Mouse (Mus musculus) limb, embryonic 11.5 days (tissue): Measurements from ENCODE around the gene Ide. TPM values are rescaled to one million over a fixed set of nuclear protein-coding genes. Genes with fewer than 3 reads are reported as not detected.
A peak's percentile ranks its signal among the peaks of the same experiment; 100 is the strongest.
"Not testable (repeated sequence)": the region's sequence is repeated elsewhere in the genome, so short reads cannot be mapped to it uniquely, and the experiment has no call there.

ENCODE experiments used
- ATAC-seq: fragments of 200-750 bp; cut with Nextera tagmentation; 2 replicates; pipeline ENCODE4 v1.8.0; 2017; ENCODE audit warnings: low read depth; ENCODE audit not compliant: insufficient number of reproducible peaks, low FRiP score, low TSS enrichment
- DNase-seq: peaks from one replicate; pipeline ENCODE4 v3.0.0-alpha.2; 2015; ENCODE audit warnings: low spot score
- H3K27ac ChIP-seq: fragments of 300-500 bp; sonication (generic); replicated peaks from 2 replicates; pipeline ENCODE4 v1.5.1; 2014; ENCODE audit warnings: low read depth, mild to moderate bottlenecking, low read length
- H3K27me3 ChIP-seq: fragments of 300-500 bp; sonication (generic); 2 replicates; pipeline ENCODE4 v1.6.1; 2014; ENCODE audit warnings: mild to moderate bottlenecking, low read length, mixed read lengths; ENCODE audit not compliant: control insufficient read depth, insufficient read depth
- H3K36me3 ChIP-seq: fragments of 300-500 bp; sonication (generic); 2 replicates; pipeline ENCODE4 v1.6.1; 2014; ENCODE audit warnings: mild to moderate bottlenecking, low read length, moderate library complexity, mixed read lengths; ENCODE audit not compliant: control insufficient read depth, insufficient read depth
- H3K4me1 ChIP-seq: fragments of 300-500 bp; sonication (generic); 2 replicates; pipeline ENCODE4 v1.6.1; 2014; ENCODE audit warnings: low read length, mixed read lengths; ENCODE audit not compliant: control insufficient read depth, insufficient read depth
- H3K4me2 ChIP-seq: fragments of 300-500 bp; sonication (generic); 2 replicates; pipeline ENCODE4 v1.6.1; 2014; ENCODE audit warnings: low read depth, mild to moderate bottlenecking, moderate library complexity; ENCODE audit not compliant: severe bottlenecking
- H3K4me3 ChIP-seq: fragments of 300-500 bp; sonication (generic); 2 replicates; pipeline ENCODE4 v1.5.1; 2014; ENCODE audit warnings: low read depth, low read length
- H3K9ac ChIP-seq: fragments of 300-500 bp; sonication (generic); 2 replicates; pipeline ENCODE4 v1.6.1; 2014; ENCODE audit warnings: mild to moderate bottlenecking, low read length
- H3K9me3 ChIP-seq: fragments of 300-500 bp; sonication (generic); 2 replicates; pipeline ENCODE4 v1.6.1; 2016; ENCODE audit warnings: low read length; ENCODE audit not compliant: control insufficient read depth
- WGBS: fragments of 180-500 bp; shearing (Covaris S2); extraction: QIAGEN DNeasy Blood & Tissue Kit; methylation state at CpG from one replicate; pipeline ENCODE4 v1.1.7; 2014; 5-methylcytosine and 5-hydroxymethylcytosine counted together
- polyA plus RNA-seq: library from polyadenylated mRNA; unstranded; fragments of >200 nt; fragmentation: Nextera tagmentation; extraction: Ambion mirVana; gene quantifications from 2 replicates; pipeline ENCODE4 v1.2.1, GENCODE M21; 2014

Ide gene
- polyA plus RNA-seq, 1 experiment from 2014 or later, result 40.5 TPM

GRCm38 (mm10) chr19:37235818-37236217, 101.8 kb downstream of the Ide start:
- Histone ChIP-seq H3K4me3 (no peak overlapping the region), H3K27ac (no peak overlapping the region), H3K4me2 (no peak overlapping the region), H3K9me3 (no peaks in the 10 kb centered on the region), H3K27me3 (peaks cover 12% of the 10 kb centered on the region), H3K4me1 (peaks cover 3% of the 10 kb centered on the region; the same call in 1 of the 2 replicates), H3K36me3 (no peaks in the 10 kb centered on the region), H3K9ac (no peak overlapping the region)
- WGBS, result 57% methylated on average over 8 of the region's 8 CpGs
- ATAC-seq (no peak), DNase-seq (no peak)

GRCm38 (mm10) chr19:37233561-37234539, 103.8 kb downstream of the Ide start:
- no peaks in the 10 kb centered on the region for H3K36me3 ChIP-seq
- peaks cover 3% of the 10 kb centered on the region; the same call in 1 of the 2 replicates for H3K4me1 ChIP-seq
- no peaks in the 10 kb centered on the region for H3K9me3 ChIP-seq
- peak overlapping the region; percentile 54 for H3K4me2 ChIP-seq
- peaks cover 12% of the 10 kb centered on the region for H3K27me3 ChIP-seq
- H3K9ac ChIP-seq, result no peak overlapping the region
- WGBS, result 5% methylated on average over 63 of the region's 63 CpGs
- DNase-seq, result peak; percentile 56
- no peak overlapping the region for H3K27ac ChIP-seq
- no peak for ATAC-seq
- peak overlapping the region; percentile 21 for H3K4me3 ChIP-seq

- H3K36me3 ChIP-seq, H3K4me2 ChIP-seq, H3K9me3 ChIP-seq, H3K4me3 ChIP-seq, H3K27ac ChIP-seq, ATAC-seq, H3K4me1 ChIP-seq, DNase-seq, H3K9ac ChIP-seq: not testable (repeated sequence)
- 66% methylated on average over 9 of the region's 9 CpGs for WGBS
- H3K27me3 ChIP-seq, result peaks cover 12% of the 10 kb centered on the region
Measured at GRCm38 (mm10) chr19:37232598-37232997, 105.1 kb downstream of the Ide start.

- ATAC-seq (no peak), DNase-seq (no peak)
- Histone ChIP-seq H3K27ac (no peak overlapping the region), H3K9ac (no peak overlapping the region), H3K27me3 (no peaks in the 10 kb centered on the region), H3K36me3 (peaks cover 6% of the 10 kb centered on the region; the same call in 1 of the 2 replicates), H3K9me3 (no peaks in the 10 kb centered on the region), H3K4me1 (no peaks in the 10 kb centered on the region), H3K4me3 (no peak overlapping the region), H3K4me2 (no peak overlapping the region)
- WGBS, result 83% methylated on average over 6 of the region's 6 CpGs
Measured at GRCm38 (mm10) chr19:37225197-37225862, 112.3 kb downstream of the Ide start.

Other genes starting within 250 kb of the Ide start
- gene March5, start 130.3 kb downstream of the Ide start, polyA plus RNA-seq, result 154 and 163 TPM in 2 replicates
- 0.68 and 0.82 TPM in 2 replicates for gene Cpeb3, start 129.3 kb downstream of the Ide start, polyA plus RNA-seq
- 97.2 and 103 TPM in 2 replicates for gene Kif11, start 38.6 kb upstream of the Ide start, polyA plus RNA-seq
- 4.7 and 4.8 TPM in 2 replicates for gene Hhex, start 97.0 kb upstream of the Ide start, polyA plus RNA-seq
- 7.5 and 7.8 TPM in 2 replicates for gene Exoc6, start 212.6 kb upstream of the Ide start, polyA plus RNA-seq